In genomic region chr1:126316866-126317265, GRCm38 (mm10) we compare ENCODE assay signal across 10 mouse cellular contexts.
DNase-seq lines count a peak whose midpoint lies in the region; ATAC-seq lines count a peak whose summit lies in the region.
"Had no signal": no experiment of that assay in that cellular context is flagged by ENCODE, and none has a peak within 500 bp of the region (broad histone marks: within the 10 kb centered on the region; RNA-seq: fewer than 3 reads in every experiment).

No protein-coding gene starts in this region.

- no peaks in the 10 kb centered on the region for H3K36me3 ChIP-seq in heart, embryonic 16.5 days (ENCODE audit: control insufficient read depth, insufficient read depth)
- no peaks in the 10 kb centered on the region for H3K36me3 ChIP-seq in midbrain, embryonic 14.5 days (ENCODE audit: control insufficient read depth, insufficient read depth, low read length)
- H3K36me3 ChIP-seq in midbrain, embryonic 16.5 days (ENCODE audit: control insufficient read depth, insufficient read depth, low read length), result no peaks in the 10 kb centered on the region
- no peaks in the 10 kb centered on the region for H3K36me3 ChIP-seq in embryonic facial prominence, embryonic 10.5 days (replicated peaks)
- H3K36me3 ChIP-seq: embryonic facial prominence, embryonic 13.5 days; lung, embryonic 15.5 days had no signal

- 70% methylated on average over 2 of the region's 2 CpGs for WGBS in heart, embryonic 16.5 days
- 87% methylated on average over 2 of the region's 2 CpGs for WGBS in midbrain, embryonic 14.5 days
- 83% methylated on average over 2 of the region's 2 CpGs for WGBS in midbrain, embryonic 16.5 days
- 85% methylated on average over 2 of the region's 2 CpGs for WGBS in embryonic facial prominence, embryonic 10.5 days

- no peak overlapping the region for H3K4me2 ChIP-seq in heart, embryonic 16.5 days (ENCODE audit: low read depth, low read length)
- H3K4me2 ChIP-seq in midbrain, embryonic 14.5 days (ENCODE audit: low read length), result no peak overlapping the region
- no peak overlapping the region for H3K4me2 ChIP-seq in midbrain, embryonic 16.5 days (ENCODE audit: low read length)
- H3K4me2 ChIP-seq: embryonic facial prominence, embryonic 13.5 days; lung, embryonic 15.5 days had no signal

- no peaks in the 10 kb centered on the region for H3K4me1 ChIP-seq in heart, embryonic 16.5 days (ENCODE audit: control insufficient read depth, insufficient read depth, low read length)
- no peaks in the 10 kb centered on the region for H3K4me1 ChIP-seq in midbrain, embryonic 14.5 days (ENCODE audit: control insufficient read depth, insufficient read depth, low read length)
- H3K4me1 ChIP-seq in midbrain, embryonic 16.5 days (ENCODE audit: control insufficient read depth, insufficient read depth, low read length), result 0 out of 2 replicates have a peak, but pooled peaks cover 2% of the 10 kb centered on the region
- H3K4me1 ChIP-seq in embryonic facial prominence, embryonic 10.5 days, result no peaks in the 10 kb centered on the region
- H3K4me1 ChIP-seq: embryonic facial prominence, embryonic 13.5 days; lung, embryonic 15.5 days had no signal

- ATAC-seq in heart, embryonic 16.5 days (replicated peaks; ENCODE audit: extremely low read depth, insufficient read depth, low FRiP score), result 0 out of 2 replicates have a peak, but pooled peaks have one; percentile 28
- ATAC-seq in midbrain, embryonic 14.5 days (ENCODE audit: low FRiP score, low TSS enrichment), result no peak
- ATAC-seq in midbrain, embryonic 16.5 days, result no peak

- H3K9me3 ChIP-seq in heart, embryonic 16.5 days (replicated peaks; ENCODE audit: control insufficient read depth, low read length), result no peaks in the 10 kb centered on the region
- H3K9me3 ChIP-seq in midbrain, embryonic 14.5 days (ENCODE audit: control insufficient read depth, low read length), result no peaks in the 10 kb centered on the region
- no peaks in the 10 kb centered on the region for H3K9me3 ChIP-seq in midbrain, embryonic 16.5 days (replicated peaks; ENCODE audit: control insufficient read depth, low read length, poor library complexity, severe bottlenecking)
- H3K9me3 ChIP-seq in embryonic facial prominence, embryonic 10.5 days, result no peaks in the 10 kb centered on the region
- H3K9me3 ChIP-seq: embryonic facial prominence, embryonic 13.5 days; lung, embryonic 15.5 days had no signal

- no peak for DNase-seq in heart, adult 18-20 months
- DNase-seq in midbrain, embryonic 14.5 days, result peak; percentile 14
- DNase-seq in embryonic facial prominence, embryonic 10.5 days (ENCODE audit: low spot score), result peak; percentile 58
- DNase-seq in ovary, postnatal 36 days (ENCODE audit: low spot score), result peak; percentile 8
- no peak for DNase-seq in natural killer cell, adult 2 months (ENCODE audit: low spot score in 2 of 2)
- DNase-seq in T-cell, adult 2 months (ENCODE audit: low spot score), result no peak

- no peak overlapping the region for H3K4me3 ChIP-seq in heart, embryonic 16.5 days (ENCODE audit: low read length)
- no peak overlapping the region for H3K4me3 ChIP-seq in midbrain, embryonic 14.5 days (replicated peaks; ENCODE audit: low read depth, low read length)
- no peak overlapping the region for H3K4me3 ChIP-seq in midbrain, embryonic 16.5 days (ENCODE audit: low read depth, low read length)
- H3K4me3 ChIP-seq in embryonic facial prominence, embryonic 10.5 days, result no peak overlapping the region
- H3K4me3 ChIP-seq: embryonic facial prominence, embryonic 13.5 days; lung, embryonic 15.5 days had no signal

- H3K9ac ChIP-seq in heart, embryonic 16.5 days (ENCODE audit: low read length), result no peak overlapping the region
- H3K9ac ChIP-seq in midbrain, embryonic 14.5 days (replicated peaks; ENCODE audit: low read length), result no peak overlapping the region
- H3K9ac ChIP-seq in midbrain, embryonic 16.5 days (ENCODE audit: low read depth, low read length), result no peak overlapping the region
- H3K9ac ChIP-seq: embryonic facial prominence, embryonic 13.5 days; lung, embryonic 15.5 days had no signal

- no peaks in the 10 kb centered on the region for H3K27me3 ChIP-seq in heart, embryonic 16.5 days (ENCODE audit: control insufficient read depth, insufficient read depth, low read length)
- no peaks in the 10 kb centered on the region for H3K27me3 ChIP-seq in midbrain, embryonic 14.5 days (ENCODE audit: control insufficient read depth, insufficient read depth, low read length)
- H3K27me3 ChIP-seq in midbrain, embryonic 16.5 days (ENCODE audit: control insufficient read depth, insufficient read depth, low read depth, low read length), result no peaks in the 10 kb centered on the region
- no peaks in the 10 kb centered on the region for H3K27me3 ChIP-seq in embryonic facial prominence, embryonic 10.5 days (replicated peaks; ENCODE audit: low read depth, poor library complexity, severe bottlenecking)
- H3K27me3 ChIP-seq: embryonic facial prominence, embryonic 13.5 days; lung, embryonic 15.5 days had no signal

- H3K27ac ChIP-seq in heart, embryonic 16.5 days (ENCODE audit: low read length), result no peak overlapping the region
- no peak overlapping the region for H3K27ac ChIP-seq in midbrain, embryonic 14.5 days (replicated peaks; ENCODE audit: low read depth, low read length)
- H3K27ac ChIP-seq in midbrain, embryonic 16.5 days (ENCODE audit: low read length), result no peak overlapping the region
- H3K27ac ChIP-seq in embryonic facial prominence, embryonic 10.5 days (replicated peaks), result no peak overlapping the region
- H3K27ac ChIP-seq: embryonic facial prominence, embryonic 13.5 days; lung, embryonic 15.5 days had no signal

Comparison
In these comparisons a context has a peak if more than half of its experiments do, and no peak if none do; other contexts are left out.
1. DNase-seq: peak in midbrain, embryonic 14.5 days (single experiment), embryonic facial prominence, embryonic 10.5 days (single experiment) and ovary, postnatal 36 days (single experiment); none in heart, adult 18-20 months (0 of 2), natural killer cell, adult 2 months (0 of 2) and T-cell, adult 2 months (single experiment).